Comparison of ENCODE assay signal across 30 mouse cellular contexts in genomic region chr7:107712743-107713142, GRCm38 (mm10). TPM values are rescaled to one million over a fixed set of nuclear protein-coding genes. Genes with fewer than 3 reads are reported as not detected.
DNase-seq lines count a peak whose midpoint lies in the region; ATAC-seq lines count a peak whose summit lies in the region.
"Had no signal": no experiment of that assay in that cellular context is flagged by ENCODE, and none has a peak within 500 bp of the region (broad histone marks: within the 10 kb centered on the region; RNA-seq: fewer than 3 reads in every experiment).

No protein-coding gene starts in this region.

- H3K27me3 ChIP-seq in forebrain, embryonic 15.5 days, result no peaks in the 10 kb centered on the region
- no peaks in the 10 kb centered on the region for H3K27me3 ChIP-seq in forebrain, embryonic 12.5 days
- no peaks in the 10 kb centered on the region for H3K27me3 ChIP-seq in forebrain, embryonic 16.5 days (replicated peaks; ENCODE audit: control insufficient read depth, insufficient read depth, low read length)
- no peaks in the 10 kb centered on the region for H3K27me3 ChIP-seq in kidney, embryonic 16.5 days (ENCODE audit: insufficient read depth, low read length)
- H3K27me3 ChIP-seq: hindbrain, embryonic 15.5 days; intestine, embryonic 15.5 days; liver, embryonic 15.5 days; lung, embryonic 15.5 days; Patski had no signal

- H3K27ac ChIP-seq in forebrain, embryonic 15.5 days (replicated peaks), result no peak overlapping the region
- H3K27ac ChIP-seq in forebrain, embryonic 12.5 days, result no peak overlapping the region
- H3K27ac ChIP-seq in forebrain, embryonic 16.5 days (ENCODE audit: low read length), result no peak overlapping the region
- H3K27ac ChIP-seq in kidney, embryonic 16.5 days (ENCODE audit: low read length), result no peak overlapping the region
- H3K27ac ChIP-seq: gastrocnemius, adult 2 months; hindbrain, embryonic 15.5 days; intestine, embryonic 15.5 days; left cerebral cortex, adult 2 months; limb, embryonic 10.5 days; liver, embryonic 15.5 days; lung, embryonic 15.5 days; neural tube, embryonic 13.5 days had no signal

- no peak overlapping the region for H3K4me3 ChIP-seq in forebrain, embryonic 15.5 days
- H3K4me3 ChIP-seq in forebrain, embryonic 12.5 days (replicated peaks), result no peak overlapping the region
- H3K4me3 ChIP-seq in forebrain, embryonic 16.5 days (replicated peaks; ENCODE audit: low read length), result no peak overlapping the region
- H3K4me3 ChIP-seq in kidney, embryonic 16.5 days (ENCODE audit: low read length), result no peak overlapping the region
- H3K4me3 ChIP-seq: gastrocnemius, adult 2 months; hindbrain, embryonic 15.5 days; intestine, embryonic 15.5 days; left cerebral cortex, adult 2 months; limb, embryonic 10.5 days; liver, embryonic 15.5 days; lung, embryonic 15.5 days; myocyte; neural tube, embryonic 13.5 days had no signal

- no peak overlapping the region for H3K9ac ChIP-seq in forebrain, embryonic 15.5 days (replicated peaks)
- H3K9ac ChIP-seq in forebrain, embryonic 12.5 days, result no peak overlapping the region
- no peak overlapping the region for H3K9ac ChIP-seq in forebrain, embryonic 16.5 days (replicated peaks; ENCODE audit: low read depth, low read length)
- no peak overlapping the region for H3K9ac ChIP-seq in kidney, embryonic 16.5 days (replicated peaks; ENCODE audit: low read length)
- H3K9ac ChIP-seq: hindbrain, embryonic 15.5 days; intestine, embryonic 15.5 days; liver, embryonic 15.5 days; lung, embryonic 15.5 days; neural tube, embryonic 13.5 days had no signal

- H3K4me1 ChIP-seq in forebrain, embryonic 15.5 days, result 0 out of 2 replicates have a peak, but pooled peaks cover 4% of the 10 kb centered on the region
- peaks cover 8% of the 10 kb centered on the region for H3K4me1 ChIP-seq in forebrain, embryonic 12.5 days
- peaks cover 9% of the 10 kb centered on the region for H3K4me1 ChIP-seq in forebrain, embryonic 16.5 days (replicated peaks; ENCODE audit: control insufficient read depth, insufficient read depth, low read length)
- H3K4me1 ChIP-seq in kidney, embryonic 16.5 days (ENCODE audit: insufficient read depth, low read length), result peaks cover 9% of the 10 kb centered on the region; the same call in 1 of the 2 replicates
- H3K4me1 ChIP-seq: neural tube, embryonic 13.5 days had no signal

- peak; percentile 15 to 17 for DNase-seq in layer of hippocampus, postnatal 36 days
- DNase-seq in layer of hippocampus, postnatal 25 days (ENCODE audit: extremely low spot score in 1 of 2, low spot score in 1 of 2), result no peak
- no peak for DNase-seq in kidney, adult 18-20 months
- DNase-seq: adrenal gland, postnatal 36 days; cerebellum, adult 11-12 months; gastrocnemius, adult 2 months; heart, postnatal 4 days; kidney, adult 9 months; kidney, postnatal 36 days; liver; lung, postnatal 4 days; midbrain, embryonic 14.5 days; thymus, adult 2 months; thymus, postnatal 4 days had no signal

- no peak overlapping the region for H3K4me2 ChIP-seq in forebrain, embryonic 15.5 days (replicated peaks)
- H3K4me2 ChIP-seq in forebrain, embryonic 12.5 days, result no peak overlapping the region
- H3K4me2 ChIP-seq in forebrain, embryonic 16.5 days (ENCODE audit: low read length), result no peak overlapping the region
- no peak overlapping the region for H3K4me2 ChIP-seq in kidney, embryonic 16.5 days (replicated peaks; ENCODE audit: low read depth, low read length)
- H3K4me2 ChIP-seq: hindbrain, embryonic 15.5 days; intestine, embryonic 15.5 days; liver, embryonic 15.5 days; lung, embryonic 15.5 days; neural tube, embryonic 13.5 days had no signal

- no peaks in the 10 kb centered on the region for H3K36me3 ChIP-seq in forebrain, embryonic 15.5 days
- no peaks in the 10 kb centered on the region for H3K36me3 ChIP-seq in forebrain, embryonic 12.5 days (replicated peaks)
- no peaks in the 10 kb centered on the region for H3K36me3 ChIP-seq in forebrain, embryonic 16.5 days (ENCODE audit: control insufficient read depth, insufficient read depth)
- no peaks in the 10 kb centered on the region for H3K36me3 ChIP-seq in kidney, embryonic 16.5 days (ENCODE audit: insufficient read depth, low read length)
- H3K36me3 ChIP-seq: hindbrain, embryonic 15.5 days; intestine, embryonic 15.5 days; liver, embryonic 15.5 days; lung, embryonic 15.5 days; neural tube, embryonic 13.5 days had no signal

- 56% methylated on average over 6 of the region's 6 CpGs for WGBS in forebrain, embryonic 15.5 days
- 78% methylated on average over 6 of the region's 6 CpGs for WGBS in forebrain, embryonic 12.5 days
- 48% methylated on average over 6 of the region's 6 CpGs for WGBS in forebrain, embryonic 16.5 days
- WGBS in kidney, embryonic 16.5 days, result 70% methylated on average over 6 of the region's 6 CpGs

- no peaks in the 10 kb centered on the region for H3K9me3 ChIP-seq in forebrain, embryonic 15.5 days
- no peaks in the 10 kb centered on the region for H3K9me3 ChIP-seq in forebrain, embryonic 12.5 days
- H3K9me3 ChIP-seq in forebrain, embryonic 16.5 days (ENCODE audit: control insufficient read depth, low read length), result no peaks in the 10 kb centered on the region
- H3K9me3 ChIP-seq in kidney, embryonic 16.5 days (ENCODE audit: low read length), result no peaks in the 10 kb centered on the region
- H3K9me3 ChIP-seq: hindbrain, embryonic 15.5 days; intestine, embryonic 15.5 days; limb, embryonic 10.5 days; liver, embryonic 15.5 days; lung, embryonic 15.5 days; neural tube, embryonic 13.5 days had no signal

- ATAC-seq in forebrain, embryonic 15.5 days (replicated peaks), result peak; percentile 55
- ATAC-seq in forebrain, embryonic 12.5 days (ENCODE audit: low FRiP score), result no peak
- peak; percentile 67 for ATAC-seq in forebrain, embryonic 16.5 days
- ATAC-seq in kidney, embryonic 16.5 days (ENCODE audit: low FRiP score, low TSS enrichment), result no peak
- ATAC-seq: CD4-positive, CD25-positive, alpha-beta regulatory T cell, adult 4 months; intestine, embryonic 15.5 days; Patski had no signal

RNA-seq across cellular contexts. Expression of gene Cyb5r2, which starts 45.1 kb away (rescaled TPM):
- not detected in 2 replicates for polyA plus RNA-seq in forebrain, embryonic 15.5 days (2015; fragmentation: Nextera tagmentation; extraction: Ambion mirVana)
- polyA plus RNA-seq in forebrain, embryonic 12.5 days (2016; fragmentation: Nextera tagmentation; extraction: Ambion mirVana), result 0.17 TPM in 1 of 2 replicates, not detected in the other
- total RNA-seq in layer of hippocampus, postnatal 36 days (2021), result not detected
- not detected for total RNA-seq in layer of hippocampus, postnatal 25 days (2021)
- 0.18 TPM in 1 of 2 replicates, not detected in the other for polyA plus RNA-seq in forebrain, embryonic 16.5 days (2015; fragmentation: Nextera tagmentation; extraction: Ambion mirVana)
- 0.14 and 0.22 TPM in 2 replicates for polyA plus RNA-seq in kidney, embryonic 16.5 days (2015; fragmentation: Nextera tagmentation; extraction: Ambion mirVana)
- total RNA-seq: adrenal gland, adult 18-20 months; adrenal gland, postnatal 36 days; left cerebral cortex, adult 2 months; megakaryocyte-erythroid progenitor cell, adult 5-6 weeks had no signal
- polyA plus RNA-seq: CD4-positive, CD25-positive, alpha-beta regulatory T cell, adult 4 months; liver, embryonic 15.5 days; midbrain, embryonic 14.5 days; Patski had no signal

Comparison
In these comparisons a context has a peak if more than half of its experiments do, and no peak if none do; other contexts are left out.
1. ATAC-seq: peak in forebrain, embryonic 15.5 days (single experiment) and forebrain, embryonic 16.5 days (single experiment); none in forebrain, embryonic 12.5 days (single experiment) and kidney, embryonic 16.5 days (single experiment).
2. DNase-seq: peak in layer of hippocampus, postnatal 36 days (2 of 2); none in layer of hippocampus, postnatal 25 days (0 of 2) and kidney, adult 18-20 months (single experiment).